Mouse (Mus musculus) heart, adult 2 months (tissue): ENCODE data around the gene Galnt4.

Experiments used
- CTCF ChIP-seq: fragments of 200-600 bp; IDR thresholded peaks from 2 replicates; pipeline ENCODE4 v1.8.1; 2022; ENCODE audit warnings: antibody characterized with exemption, mild to moderate bottlenecking, moderate library complexity
- EP300 ChIP-seq: fragments of 200-500 bp; IDR thresholded peaks from 2 replicates; pipeline ENCODE4 v1.6.1; 2011; ENCODE audit warnings: low read depth, low read length, control low read depth; ENCODE audit not compliant: insufficient read depth
- POLR2A ChIP-seq: fragments of 200-500 bp; IDR thresholded peaks from 2 replicates; pipeline ENCODE4 v1.6.1; 2011; ENCODE audit warnings: mild to moderate bottlenecking, low read depth, low read length, control low read depth; ENCODE audit not compliant: insufficient read depth

GRCm38 (mm10) chr10:99078621-99079020 is 29.3 kb upstream of the Galnt4 start:
- TF ChIP-seq EP300 (no peak), CTCF (no peak), POLR2A (no peak)
